Mouse (Mus musculus) heart, embryonic 10.5 days (tissue): ENCODE data around the gene Tmem127. TPM values are rescaled to one million over a fixed set of nuclear protein-coding genes. Genes with fewer than 3 reads are reported as not detected.

Experiments used
- DNase-seq: peaks from one replicate; pipeline ENCODE4 v3.0.0-alpha.2; 2017; ENCODE audit warnings: low spot score
- H3K27ac ChIP-seq: fragments of 300-500 bp; sonication (generic); 2 replicates; pipeline ENCODE4 v1.5.1; 2016; ENCODE audit warnings: mild to moderate bottlenecking
- H3K27me3 ChIP-seq: fragments of 300-500 bp; sonication (generic); 2 replicates; pipeline ENCODE4 v1.6.1; 2016; ENCODE audit warnings: mild to moderate bottlenecking; ENCODE audit not compliant: poor library complexity, insufficient read depth, severe bottlenecking
- H3K36me3 ChIP-seq: fragments of 300-500 bp; sonication (generic); 2 replicates; pipeline ENCODE4 v1.6.1; 2016; ENCODE audit warnings: mild to moderate bottlenecking, moderate library complexity
- H3K4me1 ChIP-seq: fragments of 300-500 bp; sonication (generic); 2 replicates; pipeline ENCODE4 v1.6.1; 2016; ENCODE audit warnings: mild to moderate bottlenecking
- H3K4me3 ChIP-seq: fragments of 300-500 bp; sonication (generic); 2 replicates; pipeline ENCODE4 v1.5.1; 2016; ENCODE audit warnings: mild to moderate bottlenecking, moderate library complexity
- H3K9me3 ChIP-seq: fragments of 300-500 bp; sonication (generic); 2 replicates; pipeline ENCODE4 v1.6.1; 2016; ENCODE audit warnings: mild to moderate bottlenecking, moderate library complexity
- WGBS: fragments of 180-500 bp; shearing (Covaris S2); methylation state at CpG from one replicate; pipeline ENCODE4 v1.1.7; 2016; 5-methylcytosine and 5-hydroxymethylcytosine counted together
- polyA plus RNA-seq: library from polyadenylated mRNA; unstranded; fragments of >200 nt; fragmentation: Nextera tagmentation; extraction: Ambion mirVana; gene quantifications from 2 replicates; pipeline ENCODE4 v1.2.1, GENCODE M21; 2016

Gene Tmem127
- polyA plus RNA-seq, 1 experiment from 2014 or later: 23.1 TPM

- Histone ChIP-seq H3K4me1 (no peaks in the 10 kb centered on the region), H3K9me3 (no peaks in the 10 kb centered on the region), H3K4me3 (no peak overlapping the region), H3K36me3 (no peaks in the 10 kb centered on the region), H3K27ac (no peak overlapping the region), H3K27me3 (no peaks in the 10 kb centered on the region)
- WGBS: 39% methylated on average over 3 of the region's 3 CpGs
- DNase-seq: no peak
These were observed 59.5 kb downstream of the Tmem127 start for GRCm38 (mm10) chr2:127307179-127307578.

- H3K9me3 ChIP-seq: no peaks in the 10 kb centered on the region
These were observed 61.0 kb downstream of the Tmem127 start for GRCm38 (mm10) chr2:127308660-127309059.

GRCm38 (mm10) chr2:127310246-127310645 lies 62.5 kb downstream of the Tmem127 start:
- no peak overlapping the region for H3K27ac ChIP-seq
- no peak overlapping the region for H3K4me3 ChIP-seq
- H3K4me1 ChIP-seq: peaks cover 16% of the 10 kb centered on the region
- H3K36me3 ChIP-seq: no peaks in the 10 kb centered on the region
- no peaks in the 10 kb centered on the region for H3K9me3 ChIP-seq
- DNase-seq: no peak
- no peaks in the 10 kb centered on the region for H3K27me3 ChIP-seq
- WGBS: 41% methylated on average over 2 of the region's 2 CpGs

More at GRCm38 (mm10) chr2:127308660-127309059, 61.0 kb downstream of the Tmem127 start:
- H3K4me3 ChIP-seq: no peak overlapping the region
- no peak overlapping the region for H3K27ac ChIP-seq
- 89% methylated on average over 2 of the region's 2 CpGs for WGBS
- no peak for DNase-seq
- H3K27me3 ChIP-seq: no peaks in the 10 kb centered on the region
- H3K4me1 ChIP-seq: peaks cover under 1% of the 10 kb centered on the region; the same call in 1 of the 2 replicates
- H3K36me3 ChIP-seq: no peaks in the 10 kb centered on the region

GRCm38 (mm10) chr2:127310685-127311084 lies 63.0 kb downstream of the Tmem127 start:
- H3K4me3 ChIP-seq: no peak overlapping the region
- H3K9me3 ChIP-seq: no peaks in the 10 kb centered on the region
- WGBS: 84% methylated on average over 7 of the region's 7 CpGs
- H3K4me1 ChIP-seq: peaks cover 16% of the 10 kb centered on the region
- H3K36me3 ChIP-seq: no peaks in the 10 kb centered on the region
- no peaks in the 10 kb centered on the region for H3K27me3 ChIP-seq
- H3K27ac ChIP-seq: no peak overlapping the region
- no peak for DNase-seq

Other genes with a start within 250 kb of the Tmem127 start
- gene Ap4e1, start 239.2 kb upstream of the Tmem127 start, polyA plus RNA-seq: 11.3 and 12.5 TPM in 2 replicates
- 36.0 and 40.9 TPM in 2 replicates for gene Blvra, start 177.2 kb upstream of the Tmem127 start, polyA plus RNA-seq
- gene Ncaph, start 114.0 kb upstream of the Tmem127 start, polyA plus RNA-seq: 70.9 and 76.9 TPM in 2 replicates
- 12.4 and 13.1 TPM in 2 replicates for gene Itpripl1, start 104.5 kb upstream of the Tmem127 start, polyA plus RNA-seq
- 2.0 TPM in 2 replicates for gene 1810024B03Rik, start 39.6 kb upstream of the Tmem127 start, polyA plus RNA-seq
- 61.8 and 64.4 TPM in 2 replicates for gene Snrnp200, start 39.5 kb upstream of the Tmem127 start, polyA plus RNA-seq
- gene Ciao1, start 92 bp upstream of the Tmem127 start, polyA plus RNA-seq: 58.3 and 61.1 TPM in 2 replicates
- gene Stard7, start 22.3 kb downstream of the Tmem127 start, polyA plus RNA-seq: 97.1 and 110 TPM in 2 replicates
- gene Dusp2, start 88.3 kb downstream of the Tmem127 start, polyA plus RNA-seq: 14.1 and 15.7 TPM in 2 replicates
- 0.08 TPM in 1 of 2 replicates, not detected in the other for gene Astl, start 90.7 kb downstream of the Tmem127 start, polyA plus RNA-seq
- gene Adra2b, start 115.3 kb downstream of the Tmem127 start, polyA plus RNA-seq: 9.2 and 10.1 TPM in 2 replicates
- gene Gpat2, start 177.3 kb downstream of the Tmem127 start, polyA plus RNA-seq: 0.28 and 0.71 TPM in 2 replicates
- gene Fahd2a, start 196.7 kb downstream of the Tmem127 start, polyA plus RNA-seq: 24.5 and 27.8 TPM in 2 replicates